Mouse (Mus musculus) limb, embryonic 11.5 days (tissue): ENCODE measurements around the gene Mt4. TPM values are rescaled to one million over a fixed set of nuclear protein-coding genes. Genes with fewer than 3 reads are reported as not detected.
A peak's percentile ranks its signal among the peaks of the same experiment; 100 is the strongest.

Experiments used
- ATAC-seq: fragments of 200-750 bp; cut with Nextera tagmentation; 2 replicates; pipeline ENCODE4 v1.8.0; 2017; ENCODE audit warnings: low read depth; ENCODE audit not compliant: insufficient number of reproducible peaks, low FRiP score, low TSS enrichment
- DNase-seq: peaks from one replicate; pipeline ENCODE4 v3.0.0-alpha.2; 2015; ENCODE audit warnings: low spot score
- H3K27ac ChIP-seq: fragments of 300-500 bp; sonication (generic); replicated peaks from 2 replicates; pipeline ENCODE4 v1.5.1; 2014; ENCODE audit warnings: low read depth, mild to moderate bottlenecking, low read length
- H3K27me3 ChIP-seq: fragments of 300-500 bp; sonication (generic); 2 replicates; pipeline ENCODE4 v1.6.1; 2014; ENCODE audit warnings: mild to moderate bottlenecking, low read length, mixed read lengths; ENCODE audit not compliant: control insufficient read depth, insufficient read depth
- H3K36me3 ChIP-seq: fragments of 300-500 bp; sonication (generic); 2 replicates; pipeline ENCODE4 v1.6.1; 2014; ENCODE audit warnings: mild to moderate bottlenecking, low read length, moderate library complexity, mixed read lengths; ENCODE audit not compliant: control insufficient read depth, insufficient read depth
- H3K4me1 ChIP-seq: fragments of 300-500 bp; sonication (generic); 2 replicates; pipeline ENCODE4 v1.6.1; 2014; ENCODE audit warnings: low read length, mixed read lengths; ENCODE audit not compliant: control insufficient read depth, insufficient read depth
- H3K4me2 ChIP-seq: fragments of 300-500 bp; sonication (generic); 2 replicates; pipeline ENCODE4 v1.6.1; 2014; ENCODE audit warnings: low read depth, mild to moderate bottlenecking, moderate library complexity; ENCODE audit not compliant: severe bottlenecking
- H3K4me3 ChIP-seq: fragments of 300-500 bp; sonication (generic); 2 replicates; pipeline ENCODE4 v1.5.1; 2014; ENCODE audit warnings: low read depth, low read length
- H3K9ac ChIP-seq: fragments of 300-500 bp; sonication (generic); 2 replicates; pipeline ENCODE4 v1.6.1; 2014; ENCODE audit warnings: mild to moderate bottlenecking, low read length
- H3K9me3 ChIP-seq: fragments of 300-500 bp; sonication (generic); 2 replicates; pipeline ENCODE4 v1.6.1; 2016; ENCODE audit warnings: low read length; ENCODE audit not compliant: control insufficient read depth
- WGBS: fragments of 180-500 bp; shearing (Covaris S2); extraction: QIAGEN DNeasy Blood & Tissue Kit; methylation state at CpG from one replicate; pipeline ENCODE4 v1.1.7; 2014; 5-methylcytosine and 5-hydroxymethylcytosine counted together
- polyA plus RNA-seq: library from polyadenylated mRNA; unstranded; fragments of >200 nt; fragmentation: Nextera tagmentation; extraction: Ambion mirVana; gene quantifications from 2 replicates; pipeline ENCODE4 v1.2.1, GENCODE M21; 2014

The Mt4 gene
- polyA plus RNA-seq, 1 experiment from 2014 or later = not detected

DNA sequence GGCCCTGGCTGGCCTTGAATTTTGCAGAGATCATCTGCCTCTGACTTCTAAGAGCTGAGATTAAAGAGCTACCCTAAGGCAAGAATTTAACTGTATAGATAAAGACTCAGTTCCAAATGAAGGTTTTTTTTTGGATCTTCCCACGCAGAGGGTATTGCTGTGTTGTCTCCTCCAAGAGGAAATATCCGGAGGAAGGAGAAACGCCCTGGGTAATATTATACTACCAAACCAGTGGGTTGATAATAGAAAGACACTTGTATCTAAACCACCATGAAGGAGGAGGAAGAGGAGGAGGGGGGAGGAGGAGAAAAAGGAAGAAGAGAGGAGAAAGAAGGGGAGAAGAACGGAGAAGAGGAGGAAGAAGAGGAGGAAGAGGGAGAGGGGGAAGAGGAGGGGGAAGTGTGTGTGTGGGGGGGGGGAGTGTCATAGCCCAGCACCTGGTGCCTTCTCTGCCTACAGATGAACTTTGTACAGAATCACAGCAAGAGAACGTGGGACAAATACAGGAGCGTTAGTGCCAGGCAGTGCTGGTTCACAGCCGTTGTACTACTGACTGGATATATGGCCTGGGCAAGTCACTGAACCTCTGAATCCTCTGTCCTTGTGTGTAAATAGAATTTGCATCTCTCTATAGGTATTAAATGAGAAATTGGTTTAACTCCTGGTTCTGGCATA, 40.9 kb downstream of the Mt4 start:
- peaks cover 72% of the 10 kb centered on the region for H3K27me3 ChIP-seq
- 63% methylated on average over 7 of the region's 7 CpGs for WGBS

DNA sequence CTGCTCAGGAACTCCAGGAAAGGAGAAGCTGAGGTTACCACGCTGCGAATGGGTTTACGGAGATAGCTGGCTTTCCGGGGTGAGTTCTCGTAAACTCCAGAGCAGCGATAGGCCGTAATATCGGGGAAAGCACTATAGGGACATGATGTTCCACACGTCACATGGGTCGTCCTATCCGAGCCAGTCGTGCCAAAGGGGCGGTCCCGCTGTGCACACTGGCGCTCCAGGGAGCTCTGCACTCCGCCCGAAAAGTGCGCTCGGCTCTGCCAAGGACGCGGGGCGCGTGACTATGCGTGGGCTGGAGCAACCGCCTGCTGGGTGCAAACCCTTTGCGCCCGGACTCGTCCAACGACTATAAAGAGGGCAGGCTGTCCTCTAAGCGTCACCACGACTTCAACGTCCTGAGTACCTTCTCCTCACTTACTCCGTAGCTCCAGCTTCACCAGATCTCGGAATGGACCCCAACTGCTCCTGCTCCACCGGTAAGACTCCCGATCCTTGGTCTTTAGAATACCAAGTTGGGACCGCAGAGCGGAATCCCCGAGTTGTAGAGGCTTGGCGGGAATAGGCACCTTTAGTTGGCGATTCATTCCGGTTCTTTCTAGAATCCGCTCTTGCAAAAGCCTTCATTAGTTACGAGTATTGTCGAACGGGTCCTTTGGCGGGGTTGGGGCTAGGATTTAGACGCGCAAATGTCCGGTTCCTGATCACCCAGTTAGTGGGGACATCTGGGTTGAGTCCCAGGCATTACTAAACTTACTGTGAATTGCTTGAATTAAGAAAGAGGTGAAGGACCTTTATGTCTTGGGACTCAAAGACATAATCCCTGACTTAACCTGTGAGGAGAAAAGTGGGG, 42.1 kb downstream of the Mt4 start, which contains the start of gene Mt1:
TSS of gene Mt1 (plus strand) at position 226 of the 856 bp plus-strand sequence.
- WGBS = under 1% methylated on average over 50 of the region's 50 CpGs
- no peak within 1 kb of the TSS for H3K27ac ChIP-seq

More for the DNA sequence above, 40.9 kb downstream of the Mt4 start:
- Histone ChIP-seq H3K4me1 (peaks cover 8% of the 10 kb centered on the region; the same call in 1 of the 2 replicates), H3K27ac (no peak overlapping the region), H3K4me2 (no peak overlapping the region), H3K9me3 (no peaks in the 10 kb centered on the region), H3K4me3 (no peak overlapping the region), H3K9ac (no peak overlapping the region), H3K36me3 (no peaks in the 10 kb centered on the region)
- no peak for DNase-seq
- ATAC-seq = no peak

DNA sequence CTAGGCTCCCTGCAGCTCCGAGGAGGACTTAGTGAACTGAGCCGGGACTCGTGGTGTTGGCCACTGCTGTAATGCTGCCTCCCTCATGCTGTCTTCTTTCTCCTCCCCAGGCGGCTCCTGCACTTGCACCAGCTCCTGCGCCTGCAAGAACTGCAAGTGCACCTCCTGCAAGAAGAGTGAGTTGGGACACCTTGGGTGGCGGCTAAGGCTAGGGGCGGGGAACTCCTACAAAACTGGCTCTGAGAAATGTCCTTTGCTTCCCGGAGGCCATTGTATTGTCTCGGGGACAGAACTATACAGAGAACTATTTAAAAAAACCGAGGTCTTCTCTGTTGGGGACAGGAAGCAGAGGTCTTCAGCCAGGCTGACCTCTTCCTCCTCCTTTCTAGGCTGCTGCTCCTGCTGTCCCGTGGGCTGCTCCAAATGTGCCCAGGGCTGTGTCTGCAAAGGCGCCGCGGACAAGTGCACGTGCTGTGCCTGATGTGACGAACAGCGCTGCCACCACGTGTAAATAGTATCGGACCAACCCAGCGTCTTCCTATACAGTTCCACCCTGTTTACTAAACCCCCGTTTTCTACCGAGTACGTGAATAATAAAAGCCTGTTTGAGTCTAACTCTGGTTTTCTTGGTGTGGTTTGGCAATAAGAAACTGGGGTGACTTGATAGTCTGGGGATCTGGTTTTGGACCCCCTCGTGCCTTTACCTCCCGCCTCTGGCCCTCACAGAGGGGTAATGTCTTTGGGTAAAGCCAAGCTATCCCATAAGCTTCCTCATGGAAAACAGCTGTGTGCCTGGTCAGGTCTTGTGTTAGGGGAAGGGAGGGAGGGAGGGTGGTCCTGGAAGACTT, 42.9 kb downstream of the Mt4 start:
- peak overlapping the region; percentile 25 for H3K4me3 ChIP-seq
- H3K27ac ChIP-seq = no peak overlapping the region
- no peaks in the 10 kb centered on the region for H3K36me3 ChIP-seq
- peaks cover 70% of the 10 kb centered on the region for H3K27me3 ChIP-seq
- no peak for ATAC-seq
- peak overlapping the region; percentile 17; the same call in 1 of the 2 replicates for H3K9ac ChIP-seq
- 4% methylated on average over 25 of the region's 25 CpGs for WGBS
- peak; percentile 59 for DNase-seq
- no peaks in the 10 kb centered on the region for H3K9me3 ChIP-seq
- peaks cover 15% of the 10 kb centered on the region; the same call in 1 of the 2 replicates for H3K4me1 ChIP-seq
- H3K4me2 ChIP-seq = peak overlapping the region; percentile 59; the same call in 1 of the 2 replicates

More for the DNA sequence above, 42.1 kb downstream of the Mt4 start, which contains the start of gene Mt1:
- peak; percentile 27; the same call in 1 of the 2 replicates for ATAC-seq
- Histone ChIP-seq H3K4me1 (peaks cover 11% of the 10 kb centered on the region; the same call in 1 of the 2 replicates), H3K36me3 (no peaks in the 10 kb centered on the region), H3K9ac (peak within 1 kb of the TSS; percentile 17; the same call in 1 of the 2 replicates), H3K9me3 (no peaks in the 10 kb centered on the region), H3K27me3 (peaks cover 72% of the 10 kb centered on the region), H3K4me3 (peak within 1 kb of the TSS; percentile 25), H3K4me2 (peak within 1 kb of the TSS; percentile 59)
- peak; percentile 72 for DNase-seq

GRCm38 (mm10) chr8:94180561-94180908, 43.5 kb downstream of the Mt4 start:
- Histone ChIP-seq H3K9me3 (no peaks in the 10 kb centered on the region), H3K27ac (no peak overlapping the region), H3K4me1 (peaks cover 15% of the 10 kb centered on the region; the same call in 1 of the 2 replicates), H3K36me3 (no peaks in the 10 kb centered on the region), H3K4me3 (no peak overlapping the region), H3K4me2 (no peak overlapping the region), H3K9ac (no peak overlapping the region), H3K27me3 (peaks cover 67% of the 10 kb centered on the region)
- ATAC-seq (no peak), DNase-seq (no peak)
- 62% methylated on average over 1 of the region's 1 CpGs for WGBS

- H3K4me1 ChIP-seq = peaks cover 19% of the 10 kb centered on the region
- no peak overlapping the region for H3K4me2 ChIP-seq
- DNase-seq (no peak), ATAC-seq (no peak)
- H3K36me3 ChIP-seq = no peaks in the 10 kb centered on the region
- H3K27me3 ChIP-seq = peaks cover 69% of the 10 kb centered on the region
- WGBS = 68% methylated on average over 13 of the region's 13 CpGs
- H3K9me3 ChIP-seq = no peaks in the 10 kb centered on the region
- H3K4me3 ChIP-seq = no peak overlapping the region; the same call in 1 of the 2 replicates
- no peak overlapping the region for H3K27ac ChIP-seq
- no peak overlapping the region for H3K9ac ChIP-seq
Measured at GRCm38 (mm10) chr8:94182055-94182929, 45.3 kb downstream of the Mt4 start.

GRCm38 (mm10) chr8:94183117-94183516, 46.1 kb downstream of the Mt4 start:
- 0 out of 2 replicates have a peak, but pooled peaks have one; percentile 49 for ATAC-seq

DNA sequence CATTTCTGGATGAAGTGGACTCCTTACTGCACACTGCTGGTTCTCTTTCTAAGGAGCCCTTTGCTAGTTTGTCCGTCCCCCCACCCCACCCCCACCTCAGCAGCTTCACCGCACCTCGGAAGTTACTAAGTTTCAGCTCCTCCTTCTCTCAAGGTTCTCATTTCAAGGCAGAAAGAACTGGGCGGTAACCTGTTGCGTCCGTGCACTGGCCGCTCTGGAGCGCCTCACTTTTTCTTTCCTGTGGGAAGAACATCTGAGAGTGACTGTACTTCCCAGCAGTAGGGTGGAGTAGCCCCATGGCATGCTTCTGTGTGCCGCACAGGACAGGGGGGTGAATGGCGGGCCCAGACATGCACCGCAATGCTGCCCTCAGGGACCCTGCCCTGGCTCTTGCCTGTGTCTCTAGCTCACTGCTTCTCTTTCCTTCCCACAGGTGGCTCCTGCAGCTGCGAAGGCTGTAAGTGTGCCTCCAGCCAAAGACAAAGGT, 47.4 kb downstream of the Mt4 start:
- ATAC-seq (no peak), DNase-seq (no peak)
- H3K27ac ChIP-seq = no peak overlapping the region
- WGBS = 17% methylated on average over 12 of the region's 12 CpGs
- peaks cover 19% of the 10 kb centered on the region for H3K4me1 ChIP-seq
- no peak overlapping the region for H3K9ac ChIP-seq
- no peaks in the 10 kb centered on the region for H3K9me3 ChIP-seq
- H3K4me3 ChIP-seq = no peak overlapping the region
- H3K36me3 ChIP-seq = no peaks in the 10 kb centered on the region
- H3K4me2 ChIP-seq = no peak overlapping the region
- peaks cover 53% of the 10 kb centered on the region for H3K27me3 ChIP-seq

More at GRCm38 (mm10) chr8:94183117-94183516, 46.1 kb downstream of the Mt4 start:
- under 1% methylated on average over 16 of the region's 16 CpGs for WGBS
- H3K36me3 ChIP-seq = no peaks in the 10 kb centered on the region
- no peak overlapping the region for H3K27ac ChIP-seq
- H3K4me1 ChIP-seq = peaks cover 19% of the 10 kb centered on the region
- H3K4me3 ChIP-seq = no peak overlapping the region; the same call in 1 of the 2 replicates
- peaks cover 66% of the 10 kb centered on the region for H3K27me3 ChIP-seq
- H3K9ac ChIP-seq = no peak overlapping the region
- H3K9me3 ChIP-seq = no peaks in the 10 kb centered on the region
- H3K4me2 ChIP-seq = peak overlapping the region; percentile 33
- peak; percentile 80 for DNase-seq
